Mouse (Mus musculus): ENCODE measurements around the gene Nutf2-ps1.
A peak's percentile ranks its signal among the peaks of the same experiment; 100 is the strongest.

DNA sequence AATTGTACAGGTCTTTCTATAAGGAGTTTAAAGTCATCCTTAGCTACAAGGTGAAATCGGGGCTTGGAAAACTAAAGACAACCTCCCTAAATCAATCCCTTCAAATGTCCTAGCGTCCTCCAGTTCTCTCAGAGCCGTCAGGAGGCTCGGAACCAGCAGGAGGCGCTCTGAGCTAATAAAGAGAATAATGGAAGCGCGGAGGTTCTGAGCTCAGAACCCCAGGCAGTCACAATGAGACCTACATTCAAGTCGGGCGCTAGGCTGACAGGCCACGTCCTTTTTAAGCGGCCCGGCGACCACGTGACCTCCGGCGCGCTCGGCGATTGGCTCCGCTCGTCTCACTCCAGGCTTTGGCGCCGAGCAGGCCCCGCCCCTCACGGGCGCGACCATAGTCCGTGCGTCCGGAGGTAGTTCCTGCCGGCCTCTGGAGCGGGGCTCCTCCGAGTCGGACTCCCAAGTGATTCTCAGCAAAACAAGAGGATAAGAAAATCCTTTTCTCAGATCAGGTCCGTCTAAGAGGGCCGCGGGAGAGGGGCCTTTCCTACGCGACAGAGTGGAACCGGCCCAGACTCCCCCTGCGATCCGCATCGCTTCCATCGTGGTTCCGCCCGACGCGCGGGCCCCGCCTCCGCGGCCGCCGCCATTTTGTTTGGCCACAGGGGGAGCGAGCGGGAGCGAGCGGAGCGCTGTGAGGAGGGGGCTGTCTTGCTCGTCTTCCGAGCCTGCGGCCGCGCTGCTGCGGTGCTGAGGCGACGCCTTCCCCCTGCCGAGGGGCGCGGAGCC, 11.1 kb upstream of the Nutf2-ps1 start, which contains the start of gene Smc3:
- TF ChIP-seq CTCF (IDR thresholded peaks at IDR 0.05; ENCODE audit: borderline replicate concordance, insufficient read depth, low read length) (peak; percentile 56; the same call in 1 of the 2 replicates), POLR2A (IDR thresholded peaks at IDR 0.05; ENCODE audit: low read depth, low read length) (peak; percentile 98)

Measured in embryonic fibroblast, embryonic 13.5 days (primary cell).